Mouse (Mus musculus) spleen, adult 2 months (tissue): ENCODE data around the gene Hdgfl2. TPM values are rescaled to one million over a fixed set of nuclear protein-coding genes. Genes with fewer than 3 reads are reported as not detected.
A peak's percentile ranks its signal among the peaks of the same experiment; 100 is the strongest.

Experiments used
- DNase-seq, 2 experiments: peaks; one replicate each; pipeline versions ENCODE4 v3.0.0 to v3.0.0-alpha.2; 2012 to 2021; ENCODE audit warnings: low spot score in 2 of 2, low read depth in 1 of 2
- H3K27ac ChIP-seq: fragments of 200-500 bp; 2 replicates; pipeline ENCODE4 v1.5.1; 2012; ENCODE audit warnings: low read length, inconsistent platforms; ENCODE audit not compliant: insufficient read depth
- H3K27me3 ChIP-seq: fragments of 200-500 bp; 2 replicates; pipeline ENCODE4 v1.6.1; 2012; ENCODE audit warnings: mild to moderate bottlenecking, moderate library complexity, low read length, inconsistent platforms; ENCODE audit not compliant: control insufficient read depth, insufficient read depth
- H3K36me3 ChIP-seq: fragments of 200-500 bp; 2 replicates; pipeline ENCODE4 v1.6.1; 2012; ENCODE audit warnings: mild to moderate bottlenecking, low read length, inconsistent platforms; ENCODE audit not compliant: control insufficient read depth, insufficient read depth
- H3K4me1 ChIP-seq: fragments of 200-500 bp; 2 replicates; pipeline ENCODE4 v1.6.1; 2011; ENCODE audit warnings: inconsistent platforms; ENCODE audit not compliant: control insufficient read depth, insufficient read depth, insufficient read length
- H3K4me3 ChIP-seq: fragments of 200-500 bp; 2 replicates; pipeline ENCODE4 v1.5.1; 2011; ENCODE audit warnings: mild to moderate bottlenecking, inconsistent platforms; ENCODE audit not compliant: insufficient read depth, insufficient read length; ENCODE audit errors: extremely low read depth
- CTCF ChIP-seq: fragments of 200-500 bp; IDR thresholded peaks from 2 replicates; pipeline ENCODE4 v1.5.1; 2011; ENCODE audit warnings: mild to moderate bottlenecking, inconsistent platforms; ENCODE audit not compliant: insufficient read depth, insufficient read length, insufficient replicate concordance; ENCODE audit errors: extremely low read depth
- POLR2A ChIP-seq: fragments of 200-500 bp; IDR thresholded peaks from 2 replicates; pipeline ENCODE4 v1.6.1; 2011; ENCODE audit warnings: low read depth, low read length, inconsistent platforms
- WGBS: fragments of 180-500 bp; shearing (Covaris S2); methylation state at CpG from one replicate; pipeline ENCODE4 v1.1.7; 2018; 5-methylcytosine and 5-hydroxymethylcytosine counted together
- polyA plus RNA-seq: library from polyadenylated mRNA; depleted of rRNA; stranded (reverse); fragments of >200 nt; gene quantifications from 2 replicates; pipeline ENCODE4 v1.2.3, GENCODE M21; 2012

Hdgfl2 gene
- polyA plus RNA-seq, 1 experiment, result 52.3 TPM

DNA sequence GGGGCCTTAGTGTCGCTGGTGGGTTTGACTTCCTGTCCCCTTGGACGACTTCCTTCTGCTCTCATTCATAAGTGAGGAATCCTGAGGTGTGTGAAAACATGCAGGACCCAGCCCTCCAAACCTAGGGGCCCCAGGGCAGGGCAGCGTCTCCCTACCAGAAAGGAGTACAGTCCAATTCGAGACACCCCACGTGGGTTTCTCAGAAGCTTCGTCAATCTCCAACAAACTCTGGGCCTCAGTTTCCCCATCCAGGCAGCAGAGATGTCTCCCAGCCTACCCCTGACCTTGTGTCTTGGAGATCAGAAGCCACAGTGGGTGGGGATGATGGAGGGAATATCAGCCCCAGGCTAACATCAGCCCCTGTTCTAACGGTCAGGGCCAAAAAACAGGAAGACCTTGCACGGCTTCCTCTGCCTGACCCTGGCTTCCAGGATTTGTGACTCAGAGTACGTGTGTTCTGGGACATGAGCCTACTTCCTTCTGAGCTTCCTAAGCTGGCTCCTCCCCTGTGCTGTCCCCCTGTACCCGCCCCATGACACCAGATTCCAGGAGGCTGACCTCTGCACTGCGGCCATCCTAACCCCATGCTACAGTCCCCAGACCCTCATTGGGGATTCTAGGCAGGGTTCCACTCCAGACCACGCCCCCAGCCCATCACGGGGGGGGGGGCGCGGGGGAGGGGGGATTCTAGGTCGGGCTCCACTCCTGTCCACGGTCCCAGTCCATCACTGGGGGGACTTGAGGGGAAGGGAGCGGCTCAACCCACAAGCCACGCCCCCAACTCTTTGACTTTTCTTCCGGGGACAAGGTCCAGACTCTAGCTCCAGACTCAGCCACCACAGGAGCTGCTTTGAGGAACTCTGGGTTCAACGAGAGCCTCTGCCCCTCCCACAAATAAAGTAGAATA lies 54.3 kb downstream of the Hdgfl2 start:
- DNase-seq, result peak in 1 of 2 experiments; percentile 32
- H3K4me3 ChIP-seq, result peak overlapping the region; percentile 56; the same call in 1 of the 2 replicates
- H3K4me1 ChIP-seq, result peaks cover 5% of the 10 kb centered on the region; the same call in 1 of the 2 replicates
- TF ChIP-seq POLR2A (no peak), CTCF (no peak)
- H3K27me3 ChIP-seq, result 0 out of 2 replicates have a peak, but pooled peaks cover under 1% of the 10 kb centered on the region
- 2% methylated on average over 21 of the region's 21 CpGs for WGBS
- H3K27ac ChIP-seq, result peak overlapping the region; percentile 47
- no peaks in the 10 kb centered on the region for H3K36me3 ChIP-seq

DNA sequence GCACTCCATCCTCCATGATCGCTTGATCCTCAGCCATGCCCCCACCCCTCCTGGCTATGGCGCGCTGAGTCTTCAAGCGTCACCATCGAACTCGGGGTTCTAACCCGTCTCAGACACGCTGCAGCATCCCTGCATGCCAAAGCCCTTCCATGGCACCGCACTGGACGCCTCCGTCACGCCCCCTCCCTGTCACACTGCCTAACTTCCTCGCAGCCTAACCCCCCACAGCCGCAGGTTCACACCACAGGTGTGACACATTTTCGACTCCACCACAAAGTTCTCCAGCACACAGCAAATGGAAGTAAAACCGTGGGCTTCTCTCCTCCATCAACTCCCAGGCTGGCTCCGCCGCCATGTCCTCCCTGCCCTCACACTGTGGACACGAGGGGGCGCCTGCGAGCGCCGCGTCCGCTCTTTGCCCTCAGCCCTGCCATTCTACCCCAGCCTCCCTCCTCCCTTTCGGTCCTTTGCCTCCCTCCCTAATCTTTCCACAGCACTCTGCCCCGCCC lies 55.1 kb downstream of the Hdgfl2 start:
- WGBS, result 3% methylated on average over 27 of the region's 27 CpGs
- TF ChIP-seq POLR2A (no peak), CTCF (peak; percentile 99)
- DNase-seq, result peak; percentile 36 to 71
- Histone ChIP-seq H3K27ac (peak overlapping the region; percentile 36), H3K27me3 (0 out of 2 replicates have a peak, but pooled peaks cover 4% of the 10 kb centered on the region), H3K4me3 (peak overlapping the region; percentile 56), H3K4me1 (peaks cover 5% of the 10 kb centered on the region), H3K36me3 (no peaks in the 10 kb centered on the region)

DNA sequence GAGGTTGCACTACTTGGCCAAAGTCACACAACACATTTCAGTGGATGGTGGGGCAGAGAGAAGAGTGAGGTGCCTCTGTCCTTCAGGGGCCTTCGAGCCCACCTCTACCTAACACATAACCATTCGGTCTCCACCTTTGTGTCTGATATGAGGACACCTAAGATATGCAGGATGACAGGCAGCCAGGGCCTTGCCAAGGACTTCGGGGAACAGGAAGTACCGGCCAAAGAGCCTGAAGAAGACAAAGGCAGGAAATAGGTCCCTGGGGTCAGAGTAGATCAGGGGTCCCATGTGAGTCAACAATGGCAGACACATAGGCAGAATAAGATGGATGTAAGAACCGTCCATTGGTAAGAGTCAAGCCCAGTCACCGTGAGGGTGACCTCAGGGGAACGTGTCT lies 57.1 kb downstream of the Hdgfl2 start:
- Histone ChIP-seq H3K4me1 (peaks cover 8% of the 10 kb centered on the region), H3K4me3 (no peak overlapping the region), H3K27me3 (peaks cover 17% of the 10 kb centered on the region), H3K36me3 (no peaks in the 10 kb centered on the region), H3K27ac (no peak overlapping the region)
- WGBS, result 80% methylated on average over 7 of the region's 7 CpGs
- no peak for DNase-seq
- TF ChIP-seq CTCF (no peak), POLR2A (no peak)

DNA sequence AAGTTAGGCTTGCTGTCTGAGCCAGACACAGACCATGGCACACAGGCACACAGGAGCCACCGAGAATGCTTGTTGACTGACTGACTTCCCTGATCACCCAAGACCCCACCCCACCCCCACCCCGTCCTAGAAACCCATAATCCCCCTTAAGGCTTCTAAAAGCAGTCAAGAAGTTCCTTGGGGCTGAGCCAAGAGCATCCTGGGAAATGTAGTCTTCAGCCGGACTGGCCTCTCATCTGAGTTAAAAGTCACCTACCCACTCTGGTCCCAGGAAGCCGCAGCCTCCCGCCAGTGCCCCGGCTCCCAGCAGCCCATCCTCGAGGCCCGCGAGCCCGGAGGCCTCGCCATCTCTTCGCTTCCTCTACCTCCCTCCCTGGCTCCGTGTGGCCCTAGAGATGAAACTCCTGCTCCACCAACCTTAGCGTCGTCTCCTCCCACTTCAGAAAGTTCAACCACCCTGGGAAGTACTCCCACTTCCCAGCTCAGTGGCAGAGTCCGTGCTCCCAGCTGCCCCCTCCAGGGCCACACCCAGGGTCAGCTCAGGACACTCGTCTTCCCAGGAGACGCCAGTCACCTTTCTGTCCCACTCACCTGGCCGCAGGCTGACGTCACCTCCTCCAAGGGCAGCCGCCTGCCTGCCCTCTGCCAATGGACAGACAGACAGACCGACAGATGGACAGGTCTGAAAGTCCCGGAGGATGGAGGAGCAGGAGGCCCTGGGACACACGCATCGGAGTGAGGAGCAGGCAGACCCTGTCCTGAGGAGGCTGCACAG lies 58.6 kb downstream of the Hdgfl2 start:
- H3K4me3 ChIP-seq, result no peak overlapping the region
- no peak overlapping the region for H3K27ac ChIP-seq
- TF ChIP-seq POLR2A (no peak), CTCF (no peak)
- H3K27me3 ChIP-seq, result peaks cover 17% of the 10 kb centered on the region
- no peaks in the 10 kb centered on the region for H3K36me3 ChIP-seq
- H3K4me1 ChIP-seq, result peaks cover 8% of the 10 kb centered on the region
- 73% methylated on average over 25 of the region's 25 CpGs for WGBS
- no peak for DNase-seq

DNA sequence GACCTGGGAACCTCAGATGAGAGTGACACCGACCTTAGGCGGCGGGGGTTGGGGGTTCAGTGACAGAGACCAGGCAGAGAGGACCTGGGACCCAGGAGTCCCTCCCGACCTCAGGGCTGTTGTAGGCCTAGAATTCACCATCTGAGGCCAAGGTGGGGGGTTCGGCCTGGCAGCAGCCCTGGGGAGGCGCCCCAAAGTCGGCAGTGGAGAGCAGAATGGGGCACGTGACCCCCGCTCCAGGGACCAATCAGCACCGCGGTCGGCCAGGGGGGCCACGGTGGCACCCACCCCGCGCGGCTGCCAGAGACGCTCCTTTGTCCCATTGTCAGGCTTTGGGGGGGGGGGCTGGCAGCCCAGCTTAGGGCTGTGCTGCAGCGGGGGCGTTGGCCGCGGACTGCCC lies 59.9 kb downstream of the Hdgfl2 start:
- TF ChIP-seq CTCF (no peak), POLR2A (no peak)
- Histone ChIP-seq H3K27ac (no peak overlapping the region), H3K27me3 (peaks cover 17% of the 10 kb centered on the region), H3K4me3 (peak overlapping the region; percentile 48; the same call in 1 of the 2 replicates), H3K36me3 (no peaks in the 10 kb centered on the region), H3K4me1 (peaks cover 3% of the 10 kb centered on the region)
- 30% methylated on average over 18 of the region's 21 CpGs for WGBS
- no peak for DNase-seq

DNA sequence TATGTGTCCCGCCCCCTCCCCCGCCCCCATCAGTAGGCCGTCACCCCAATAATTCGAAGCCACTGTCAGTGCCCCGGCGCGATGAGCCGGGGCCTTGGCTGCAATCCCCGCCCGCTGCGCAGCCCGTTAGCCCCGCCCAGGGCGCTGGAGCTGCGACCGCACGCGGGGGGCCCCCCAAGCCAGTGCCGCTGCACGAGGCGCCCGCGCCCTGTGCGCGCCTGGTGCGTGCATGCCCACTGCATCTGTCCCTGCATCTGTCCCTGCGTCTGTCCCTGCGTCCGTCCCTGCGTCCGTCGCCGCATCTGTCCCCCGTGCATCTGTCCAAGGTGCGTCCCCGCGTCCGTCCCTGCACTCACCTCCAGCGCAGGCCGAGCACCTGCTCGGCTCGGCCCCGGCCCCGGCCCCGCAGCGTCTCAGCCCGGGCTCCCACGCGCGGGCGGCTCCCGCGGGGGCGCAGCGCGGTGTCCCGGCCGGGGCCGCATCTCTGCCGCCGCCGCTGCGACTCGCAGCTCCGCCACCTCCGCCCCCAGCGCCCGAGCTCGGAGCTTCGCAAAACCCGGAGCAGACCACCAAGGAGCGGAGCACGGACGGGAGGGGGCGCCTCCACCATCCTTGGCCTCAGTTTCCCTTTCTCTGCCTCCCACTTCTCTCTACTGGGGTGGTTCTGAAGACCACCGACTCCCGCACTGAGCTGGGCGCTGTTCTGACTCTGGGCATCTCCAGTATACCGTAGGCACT lies 60.6 kb downstream of the Hdgfl2 start, which contains the start of gene Sema6b:
TSS of gene Sema6b (minus strand) at position 486 of the 738 bp plus-strand sequence.
- peak in 1 of 2 experiments; percentile 40 for DNase-seq
- Histone ChIP-seq H3K27me3 (peaks cover 17% of the 10 kb centered on the region), H3K27ac (no peak within 1 kb of the TSS), H3K4me1 (peaks cover 3% of the 10 kb centered on the region), H3K4me3 (peak within 1 kb of the TSS; percentile 48; the same call in 1 of the 2 replicates), H3K36me3 (no peaks in the 10 kb centered on the region)
- WGBS, result 3% methylated on average over 77 of the region's 79 CpGs
- no peak for TF ChIP-seq CTCF
- TF ChIP-seq POLR2A, result no peak
